Mouse (Mus musculus): ENCODE results near the gene Ikzf5. TPM values are rescaled to one million over a fixed set of nuclear protein-coding genes. Genes with fewer than 3 reads are reported as not detected.

Gene Ikzf5
- polyA plus RNA-seq, 1 experiment from 2014 or later = 15.7 TPM

GRCm38 (mm10) chr7:131364131-131364530 is 46.2 kb downstream of the Ikzf5 start:
- H3K36me3 ChIP-seq (ENCODE audit: control insufficient read depth, insufficient read depth, low read length) = peaks cover 10% of the 10 kb centered on the region
- ATAC-seq (replicated peaks; ENCODE audit: low FRiP score, low TSS enrichment, low read depth) = no peak
- H3K4me1 ChIP-seq (replicated peaks; ENCODE audit: control insufficient read depth, insufficient read depth, low read length) = peaks cover 15% of the 10 kb centered on the region
- 75% methylated on average over 8 of the region's 8 CpGs for WGBS
- H3K27me3 ChIP-seq (replicated peaks; ENCODE audit: control insufficient read depth, insufficient read depth, low read length) = no peaks in the 10 kb centered on the region
- H3K27ac ChIP-seq (ENCODE audit: low read depth) = 0 out of 2 replicates have a peak overlapping the region, but pooled peaks have one; percentile 9
- no peak overlapping the region for H3K9ac ChIP-seq (ENCODE audit: low read length)
- H3K4me2 ChIP-seq (ENCODE audit: low read length) = no peak overlapping the region
- DNase-seq (ENCODE audit: low spot score) = no peak
- H3K4me3 ChIP-seq (ENCODE audit: low read depth, low read length) = no peak overlapping the region
- H3K9me3 ChIP-seq (ENCODE audit: control insufficient read depth, low read length) = no peaks in the 10 kb centered on the region

- ATAC-seq (replicated peaks; ENCODE audit: low FRiP score, low TSS enrichment, low read depth) (peak; percentile 98), DNase-seq (ENCODE audit: low spot score) (peak; percentile 94)
- under 1% methylated on average over 55 of the region's 55 CpGs for WGBS
- Histone ChIP-seq H3K9me3 (ENCODE audit: control insufficient read depth, low read length) (no peaks in the 10 kb centered on the region), H3K4me2 (ENCODE audit: low read length) (peak within 1 kb of the TSS; percentile 64), H3K27me3 (replicated peaks; ENCODE audit: control insufficient read depth, insufficient read depth, low read length) (no peaks in the 10 kb centered on the region), H3K4me1 (replicated peaks; ENCODE audit: control insufficient read depth, insufficient read depth, low read length) (peaks cover 15% of the 10 kb centered on the region), H3K9ac (ENCODE audit: low read length) (peak within 1 kb of the TSS; percentile 82), H3K36me3 (ENCODE audit: control insufficient read depth, insufficient read depth, low read length) (peaks cover 24% of the 10 kb centered on the region), H3K4me3 (ENCODE audit: low read depth, low read length) (peak within 1 kb of the TSS; percentile 75), H3K27ac (ENCODE audit: low read depth) (peak within 1 kb of the TSS; percentile 85)
These were observed 47.6 kb downstream of the Ikzf5 start, which contains the start of gene 2310057M21Rik for GRCm38 (mm10) chr7:131362615-131363300. TSS of gene 2310057M21Rik (minus strand) at chr7:131362759.

- H3K27ac ChIP-seq (ENCODE audit: low read depth) = peak overlapping the region; percentile 85
- peak overlapping the region; percentile 64 for H3K4me2 ChIP-seq (ENCODE audit: low read length)
- peak overlapping the region; percentile 82 for H3K9ac ChIP-seq (ENCODE audit: low read length)
- peak overlapping the region; percentile 75 for H3K4me3 ChIP-seq (ENCODE audit: low read depth, low read length)
- WGBS = 0% methylated on average over 35 of the region's 35 CpGs
- DNase-seq (ENCODE audit: low spot score) = no peak
- peaks cover 29% of the 10 kb centered on the region for H3K36me3 ChIP-seq (ENCODE audit: control insufficient read depth, insufficient read depth, low read length)
- no peaks in the 10 kb centered on the region for H3K27me3 ChIP-seq (replicated peaks; ENCODE audit: control insufficient read depth, insufficient read depth, low read length)
- H3K4me1 ChIP-seq (replicated peaks; ENCODE audit: control insufficient read depth, insufficient read depth, low read length) = peaks cover 15% of the 10 kb centered on the region
- no peaks in the 10 kb centered on the region for H3K9me3 ChIP-seq (ENCODE audit: control insufficient read depth, low read length)
- ATAC-seq (replicated peaks; ENCODE audit: low FRiP score, low TSS enrichment, low read depth) = peak; percentile 78
These were observed 48.1 kb downstream of the Ikzf5 start for GRCm38 (mm10) chr7:131362269-131362614.

GRCm38 (mm10) chr7:131356105-131356504 is 54.2 kb downstream of the Ikzf5 start:
- DNase-seq (ENCODE audit: low spot score) = no peak
- Histone ChIP-seq H3K4me2 (ENCODE audit: low read length) (no peak overlapping the region), H3K36me3 (ENCODE audit: control insufficient read depth, insufficient read depth, low read length) (peaks cover 73% of the 10 kb centered on the region), H3K9ac (ENCODE audit: low read length) (no peak overlapping the region), H3K27me3 (replicated peaks; ENCODE audit: control insufficient read depth, insufficient read depth, low read length) (no peaks in the 10 kb centered on the region), H3K4me3 (ENCODE audit: low read depth, low read length) (no peak overlapping the region), H3K9me3 (ENCODE audit: control insufficient read depth, low read length) (no peaks in the 10 kb centered on the region), H3K4me1 (replicated peaks; ENCODE audit: control insufficient read depth, insufficient read depth, low read length) (peaks cover 3% of the 10 kb centered on the region), H3K27ac (ENCODE audit: low read depth) (no peak overlapping the region)
- no peak for ATAC-seq (replicated peaks; ENCODE audit: low FRiP score, low TSS enrichment, low read depth)
- WGBS = 92% methylated on average over 13 of the region's 13 CpGs

- peaks cover 63% of the 10 kb centered on the region for H3K36me3 ChIP-seq (ENCODE audit: control insufficient read depth, insufficient read depth, low read length)
- H3K9me3 ChIP-seq (ENCODE audit: control insufficient read depth, low read length) = no peaks in the 10 kb centered on the region
- no peak overlapping the region for H3K27ac ChIP-seq (ENCODE audit: low read depth)
- H3K4me2 ChIP-seq (ENCODE audit: low read length) = no peak overlapping the region
- no peaks in the 10 kb centered on the region for H3K27me3 ChIP-seq (replicated peaks; ENCODE audit: control insufficient read depth, insufficient read depth, low read length)
- no peaks in the 10 kb centered on the region for H3K4me1 ChIP-seq (replicated peaks; ENCODE audit: control insufficient read depth, insufficient read depth, low read length)
- WGBS = 86% methylated on average over 7 of the region's 7 CpGs
- no peak overlapping the region for H3K4me3 ChIP-seq (ENCODE audit: low read depth, low read length)
- DNase-seq (ENCODE audit: low spot score) = no peak
- ATAC-seq (replicated peaks; ENCODE audit: low FRiP score, low TSS enrichment, low read depth) = no peak
- no peak overlapping the region for H3K9ac ChIP-seq (ENCODE audit: low read length)
These were observed 64.3 kb downstream of the Ikzf5 start for GRCm38 (mm10) chr7:131345856-131346541.

Other genes starting within 250 kb of the Ikzf5 start
- not detected in 2 replicates for gene 5430419D17Rik, start 236.1 kb downstream of the Ikzf5 start, polyA plus RNA-seq (2014; fragmentation: Nextera tagmentation; extraction: Ambion mirVana)
- not detected in 2 replicates for gene Cuzd1, start 88.2 kb downstream of the Ikzf5 start, polyA plus RNA-seq (2014; fragmentation: Nextera tagmentation; extraction: Ambion mirVana)
- 0.42 TPM in 1 of 2 replicates, not detected in the other for gene Fam24b, start 81.0 kb downstream of the Ikzf5 start, polyA plus RNA-seq (2014; fragmentation: Nextera tagmentation; extraction: Ambion mirVana)
- not detected in 2 replicates for gene Fam24a, start 76.7 kb downstream of the Ikzf5 start, polyA plus RNA-seq (2014; fragmentation: Nextera tagmentation; extraction: Ambion mirVana)
- gene 2310057M21Rik, start 47.8 kb downstream of the Ikzf5 start, polyA plus RNA-seq (2014; fragmentation: Nextera tagmentation; extraction: Ambion mirVana) = 23.8 and 25.0 TPM in 2 replicates
- 73.9 and 75.9 TPM in 2 replicates for gene Pstk, start 39.4 kb downstream of the Ikzf5 start, polyA plus RNA-seq (2014; fragmentation: Nextera tagmentation; extraction: Ambion mirVana)
- gene Acadsb, start 80 bp upstream of the Ikzf5 start, polyA plus RNA-seq (2014; fragmentation: Nextera tagmentation; extraction: Ambion mirVana) = 67.8 and 91.1 TPM in 2 replicates
- gene Hmx3, start 132.3 kb upstream of the Ikzf5 start, polyA plus RNA-seq (2014; fragmentation: Nextera tagmentation; extraction: Ambion mirVana) = 0.73 and 1.4 TPM in 2 replicates
- 1.6 and 1.8 TPM in 2 replicates for gene Hmx2, start 138.3 kb upstream of the Ikzf5 start, polyA plus RNA-seq (2014; fragmentation: Nextera tagmentation; extraction: Ambion mirVana)
- 235 TPM in 2 replicates for gene Bub3, start 149.7 kb upstream of the Ikzf5 start, polyA plus RNA-seq (2014; fragmentation: Nextera tagmentation; extraction: Ambion mirVana)

All from intestine, embryonic 14.5 days (tissue).